Mouse (Mus musculus) lung, postnatal 10 days (tissue): ENCODE measurements at regions not wholly inside any gene's neighbourhood (a gene's known extent, or its start where the extent isn't known, plus 50 kb on each side); places are given as distances from the start of the nearest gene placed in this dataset.

Experiments used
- DNase-seq: peaks from one replicate; pipeline ENCODE4 v3.0.0; 2021

DNA sequence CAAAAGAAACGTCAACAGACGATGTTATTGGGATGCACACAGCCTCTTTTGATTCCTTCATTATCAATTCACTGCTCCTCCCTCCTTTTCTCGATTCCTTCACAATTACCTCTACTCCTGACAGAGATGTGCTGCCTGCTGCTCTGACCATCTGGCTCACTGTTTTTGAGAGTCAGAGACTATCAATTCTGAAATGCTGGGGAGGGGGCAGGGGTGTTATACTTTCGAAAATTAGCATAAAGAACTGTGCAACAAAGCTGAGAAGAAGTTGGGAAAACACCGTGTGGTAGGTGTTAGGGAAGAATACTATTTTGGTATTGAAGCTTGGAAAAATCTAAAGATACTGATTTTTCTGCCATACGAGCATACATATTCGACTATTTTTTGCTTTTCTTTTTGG, 96.4 kb downstream of the Nedd1 start:
- DNase-seq = no peak

DNA sequence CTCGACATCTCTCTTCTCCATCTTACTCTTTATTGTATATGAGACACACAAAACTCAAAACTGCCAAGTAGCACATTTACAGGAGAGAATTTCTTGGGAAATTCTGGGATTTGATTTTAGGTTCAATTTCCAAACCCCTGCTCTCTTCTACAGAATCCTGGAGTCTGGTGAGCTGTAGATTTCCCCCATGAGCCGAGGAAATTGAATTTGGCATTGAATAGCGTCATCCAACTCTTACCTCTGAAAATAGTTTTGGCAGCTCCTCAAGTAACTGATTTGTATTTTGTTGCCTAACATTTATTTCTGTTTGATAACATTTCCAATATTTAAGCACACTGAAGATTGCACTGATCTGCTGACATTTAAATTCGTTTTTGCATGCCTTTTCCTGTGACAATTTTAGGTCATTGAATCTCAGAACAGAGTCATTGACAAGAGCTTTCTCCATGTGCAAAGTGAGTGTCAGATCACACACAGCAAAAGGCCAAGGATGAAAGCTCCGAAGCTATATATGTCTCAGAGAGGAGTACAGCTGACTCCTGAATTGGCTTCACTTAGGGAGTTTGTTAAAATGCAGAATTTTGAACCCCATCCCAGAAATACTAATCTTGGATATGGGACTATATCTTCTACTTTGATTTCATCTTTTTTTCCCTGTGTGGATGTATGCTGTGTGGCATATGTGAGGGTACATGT, 106.4 kb downstream of the Nedd1 start:
- no peak for DNase-seq

DNA sequence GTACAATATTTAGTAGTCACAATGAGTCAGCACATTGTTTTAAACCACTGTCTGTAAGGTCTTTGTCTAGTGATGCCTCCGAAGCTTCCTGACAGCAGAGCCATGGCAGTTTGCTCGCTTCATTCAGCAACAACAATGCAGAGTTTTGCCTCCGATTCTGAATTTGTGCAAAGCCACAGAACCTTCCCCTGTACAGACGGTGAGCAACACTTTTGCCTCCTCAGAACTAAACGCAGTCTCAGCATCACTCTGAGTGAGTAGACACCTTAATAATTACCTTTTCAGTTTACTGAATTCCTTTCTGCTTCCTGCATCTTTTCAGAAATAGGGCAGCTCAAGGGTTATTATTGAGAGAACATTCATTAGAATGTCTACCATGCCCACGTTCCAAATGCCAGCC, 107.9 kb downstream of the Nedd1 start:
- DNase-seq = no peak

DNA sequence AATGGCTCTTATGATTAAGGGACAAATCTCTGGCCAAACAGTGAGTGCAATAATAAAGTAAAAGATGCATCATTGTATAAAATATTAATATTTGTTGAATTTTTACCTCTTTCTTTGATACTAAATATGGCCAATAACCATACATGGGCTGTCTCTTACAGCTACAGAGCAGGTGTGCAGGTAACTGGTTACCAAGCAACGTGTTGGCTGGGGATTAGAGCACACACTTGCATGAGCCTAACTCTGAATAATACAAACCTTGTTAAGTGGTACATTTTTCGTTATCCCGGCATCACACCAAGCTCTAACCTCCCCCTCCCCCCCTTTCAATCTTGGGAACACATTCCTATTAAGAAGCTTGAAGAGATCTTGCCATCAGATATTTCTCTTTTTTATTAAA, 111.2 kb downstream of the Nedd1 start:
- no peak for DNase-seq

DNA sequence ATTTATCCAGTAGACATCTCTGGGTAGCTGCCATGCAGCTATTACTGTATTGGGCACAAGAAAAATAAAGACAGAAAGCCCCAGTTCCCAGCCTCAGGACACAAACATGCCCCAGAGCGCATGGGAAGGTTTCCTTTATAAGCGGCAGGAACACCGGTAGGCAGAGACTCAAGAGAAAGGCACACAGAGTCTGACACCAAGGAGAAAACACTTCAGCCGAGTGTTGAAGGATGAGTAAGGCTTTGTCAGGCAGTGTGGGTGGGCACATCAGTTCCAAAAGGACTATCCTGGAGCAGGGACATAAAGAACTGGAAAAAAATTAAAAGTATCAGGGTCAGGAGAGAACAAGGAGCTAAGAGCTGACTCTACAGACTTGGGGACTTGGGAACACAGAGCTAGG, 115.5 kb downstream of the Nedd1 start:
- DNase-seq = no peak

DNA sequence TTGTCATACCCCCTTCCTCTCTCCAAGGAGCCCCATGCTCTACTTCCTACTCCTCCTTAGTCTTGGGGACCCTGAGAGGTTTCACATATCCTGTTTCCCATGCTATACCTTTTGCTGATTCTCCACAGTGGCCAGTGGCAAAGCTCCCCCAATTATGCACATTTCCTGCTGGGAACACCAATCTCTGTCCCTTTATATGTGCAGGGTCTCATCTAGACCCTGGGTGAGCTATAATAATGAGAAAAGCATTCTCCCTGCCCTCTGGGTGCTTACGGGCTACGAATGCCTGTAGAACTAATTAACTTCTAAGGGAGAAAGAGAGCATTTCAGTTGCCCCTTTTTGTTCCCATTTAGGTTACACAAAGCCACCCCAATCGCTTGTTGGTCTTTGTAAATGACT, 116.6 kb downstream of the Nedd1 start:
- DNase-seq = no peak

DNA sequence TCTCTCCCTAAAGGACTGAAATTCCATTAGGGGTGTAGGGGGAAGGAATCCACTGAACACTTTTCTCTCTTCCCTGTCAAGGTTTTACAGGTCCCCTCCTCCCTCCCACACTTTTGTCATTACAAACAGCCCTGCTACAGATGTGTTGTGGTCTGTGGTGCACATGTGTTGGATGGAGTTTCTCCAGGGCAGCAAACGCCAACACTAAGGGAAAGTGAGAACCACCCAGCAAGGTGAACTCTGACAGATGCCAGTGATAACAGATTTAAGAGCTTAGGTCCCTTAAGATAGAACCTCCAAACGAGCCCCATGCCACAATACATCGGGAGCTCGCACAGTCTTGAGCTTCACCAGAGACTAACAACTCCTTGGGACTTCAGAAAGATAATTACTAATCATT, 122.1 kb downstream of the Nedd1 start:
- DNase-seq = no peak

DNA sequence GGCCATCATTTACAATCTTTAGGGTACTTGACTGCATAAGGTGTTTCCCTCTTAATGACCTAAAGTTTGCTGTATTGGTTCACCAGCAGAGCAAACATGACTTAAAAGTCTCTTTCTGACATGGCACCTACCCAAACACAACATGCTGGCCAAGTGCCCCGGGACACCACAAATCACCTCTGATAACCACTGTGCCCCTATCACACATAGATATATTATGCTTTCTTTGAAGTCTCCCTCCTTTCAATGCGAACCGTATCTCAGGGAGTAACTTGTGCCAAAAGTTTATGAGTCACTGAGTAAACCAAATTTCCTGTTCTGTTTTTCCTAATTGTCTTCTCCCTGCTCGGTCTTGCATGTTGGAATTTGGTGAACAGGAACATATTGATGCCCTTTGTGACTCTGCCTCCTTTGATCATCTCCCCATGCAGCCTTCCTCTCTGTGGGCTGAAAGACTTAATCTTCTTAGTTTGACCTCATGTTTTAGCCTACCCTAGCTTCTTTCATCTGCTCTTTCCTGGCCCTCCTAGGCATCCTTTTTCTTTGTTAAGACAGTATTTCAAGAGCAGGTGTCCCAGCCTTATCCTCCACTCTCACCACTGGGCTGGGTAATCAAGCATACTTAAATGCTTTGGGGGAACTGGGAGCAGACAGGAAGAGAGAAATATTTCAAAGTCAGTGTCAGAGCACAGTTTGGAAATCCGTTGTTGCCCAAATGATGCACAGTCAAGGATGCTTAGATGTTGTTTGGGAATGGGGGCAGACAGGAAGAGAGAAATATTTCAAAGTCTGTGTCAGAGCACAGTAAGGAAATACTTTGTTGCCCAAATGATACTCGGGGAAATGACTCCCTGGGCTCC, 126.5 kb downstream of the Nedd1 start:
- no peak for DNase-seq

DNA sequence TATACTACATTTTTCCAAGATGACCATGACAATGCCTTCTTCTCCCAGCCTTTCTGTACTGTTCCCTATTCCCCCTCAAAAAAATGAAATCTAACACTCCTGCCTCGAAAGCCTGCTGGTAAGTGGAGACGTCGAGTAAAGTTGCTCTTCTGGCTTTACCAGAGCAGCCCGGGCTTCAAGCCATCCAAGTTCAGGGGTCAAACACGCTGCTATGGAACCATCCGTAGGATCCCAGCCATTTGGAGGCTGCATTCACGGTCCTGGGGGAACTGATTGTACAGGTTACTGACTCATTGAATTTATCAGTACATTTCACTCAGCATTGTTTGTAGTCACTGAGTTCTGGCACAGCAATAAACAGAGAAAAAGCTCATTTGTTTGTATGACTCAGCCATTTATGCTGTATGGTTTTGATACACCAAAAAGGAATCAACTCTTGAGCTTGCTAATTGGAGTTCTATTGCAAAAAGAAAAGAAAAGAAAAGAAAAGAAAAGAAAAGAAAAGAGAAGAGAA, 128.2 kb downstream of the Nedd1 start:
- no peak for DNase-seq

DNA sequence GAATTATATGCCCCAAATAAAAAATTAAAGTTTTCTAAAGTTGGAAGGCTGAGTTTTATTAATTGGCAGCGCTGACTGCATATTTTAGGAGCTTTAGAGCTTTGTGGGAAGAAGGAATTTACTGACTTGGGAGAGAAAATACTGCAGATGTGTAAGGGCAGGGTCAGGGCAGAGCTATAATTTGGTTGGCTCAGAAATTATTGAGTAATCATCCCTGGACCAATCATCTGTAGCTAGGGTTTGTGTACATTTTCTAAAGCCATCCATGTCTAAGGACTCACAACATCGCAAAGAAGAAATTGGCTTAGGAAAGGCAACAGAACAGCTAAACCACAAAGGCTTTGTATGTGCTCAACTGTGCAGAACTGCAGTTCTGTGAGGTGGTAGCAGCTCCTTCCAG, 143.3 kb downstream of the Nedd1 start:
- DNase-seq = no peak

DNA sequence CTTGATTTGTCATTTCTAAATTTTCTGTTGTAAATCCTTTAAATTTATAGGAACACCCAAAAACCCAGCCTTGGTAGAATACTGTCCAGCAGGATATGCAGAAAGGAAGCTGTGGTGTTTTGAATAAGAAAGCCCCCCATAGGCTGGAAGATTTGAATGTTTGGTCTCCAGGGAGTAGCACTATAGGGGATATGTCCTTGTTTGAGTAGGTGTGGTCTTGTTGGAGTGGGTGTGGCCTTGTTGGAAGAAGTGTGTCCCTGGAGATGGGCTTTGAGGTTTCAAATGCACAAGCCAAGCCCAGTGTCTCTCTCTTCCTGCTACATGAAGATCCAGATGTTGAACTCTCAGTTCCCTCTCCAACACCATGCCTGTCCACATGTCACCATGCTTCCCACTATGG, 151.7 kb downstream of the Nedd1 start:
- DNase-seq = no peak

DNA sequence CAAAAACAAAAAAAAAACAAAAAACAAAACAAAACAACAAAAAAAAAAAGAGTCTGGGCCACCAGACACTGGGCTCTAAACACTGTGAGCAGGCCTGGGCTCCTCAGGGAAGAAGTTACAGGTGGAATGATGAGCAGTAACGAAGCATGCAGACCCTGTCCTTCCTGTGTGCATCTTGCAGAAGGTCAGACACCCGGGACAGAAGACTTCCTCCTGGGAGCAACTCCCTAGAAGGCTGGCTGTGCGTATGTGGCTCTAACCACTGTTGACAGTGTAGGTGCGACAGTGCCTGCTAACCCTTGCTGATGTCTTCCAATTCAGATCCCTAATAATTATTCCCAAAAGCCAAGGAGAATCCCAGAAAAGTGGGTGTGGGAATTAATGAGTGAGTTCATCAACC, 164.8 kb downstream of the Nedd1 start:
- no peak for DNase-seq

DNA sequence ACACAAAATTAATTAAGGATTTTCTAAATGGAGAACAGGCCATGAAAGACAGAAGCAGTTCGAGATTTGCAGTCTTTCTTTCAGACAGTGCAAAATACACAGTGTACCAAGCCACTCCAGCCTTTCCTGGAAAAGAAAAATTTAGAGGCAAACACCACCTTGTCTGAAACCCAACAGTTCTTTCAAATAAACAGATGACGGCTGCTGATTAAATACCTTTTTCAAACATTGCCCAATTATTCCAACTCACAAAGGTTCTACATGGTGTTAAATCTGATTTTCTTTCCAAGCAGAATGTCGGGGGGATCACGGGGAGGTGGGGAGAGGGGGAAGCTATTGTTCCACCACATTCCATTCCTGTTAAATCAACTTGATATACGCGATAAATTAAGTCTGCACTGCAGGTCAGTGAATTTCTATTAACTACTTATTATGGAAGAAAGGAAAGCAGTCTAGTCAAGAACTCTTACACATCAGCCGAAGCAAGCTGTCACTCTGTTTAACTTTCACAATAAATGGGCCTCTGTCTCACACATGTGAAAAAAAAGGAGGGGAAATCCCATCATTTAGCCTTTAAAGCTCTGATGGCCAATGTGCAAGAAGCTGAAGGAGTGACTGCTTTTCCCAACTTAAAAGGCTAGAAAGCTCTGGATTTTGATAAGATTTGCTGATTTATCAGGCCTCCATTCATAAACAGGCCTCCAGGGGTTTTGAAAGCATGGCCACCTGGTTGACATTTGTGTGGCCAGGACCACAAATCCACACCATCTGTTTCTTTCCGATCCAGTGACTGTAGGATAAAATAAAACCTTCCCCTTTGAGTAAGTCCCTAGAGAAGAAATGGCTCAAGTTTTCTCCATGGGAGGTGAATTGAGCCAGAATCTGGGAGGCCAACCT, 165.4 kb downstream of the Nedd1 start:
- no peak for DNase-seq

DNA sequence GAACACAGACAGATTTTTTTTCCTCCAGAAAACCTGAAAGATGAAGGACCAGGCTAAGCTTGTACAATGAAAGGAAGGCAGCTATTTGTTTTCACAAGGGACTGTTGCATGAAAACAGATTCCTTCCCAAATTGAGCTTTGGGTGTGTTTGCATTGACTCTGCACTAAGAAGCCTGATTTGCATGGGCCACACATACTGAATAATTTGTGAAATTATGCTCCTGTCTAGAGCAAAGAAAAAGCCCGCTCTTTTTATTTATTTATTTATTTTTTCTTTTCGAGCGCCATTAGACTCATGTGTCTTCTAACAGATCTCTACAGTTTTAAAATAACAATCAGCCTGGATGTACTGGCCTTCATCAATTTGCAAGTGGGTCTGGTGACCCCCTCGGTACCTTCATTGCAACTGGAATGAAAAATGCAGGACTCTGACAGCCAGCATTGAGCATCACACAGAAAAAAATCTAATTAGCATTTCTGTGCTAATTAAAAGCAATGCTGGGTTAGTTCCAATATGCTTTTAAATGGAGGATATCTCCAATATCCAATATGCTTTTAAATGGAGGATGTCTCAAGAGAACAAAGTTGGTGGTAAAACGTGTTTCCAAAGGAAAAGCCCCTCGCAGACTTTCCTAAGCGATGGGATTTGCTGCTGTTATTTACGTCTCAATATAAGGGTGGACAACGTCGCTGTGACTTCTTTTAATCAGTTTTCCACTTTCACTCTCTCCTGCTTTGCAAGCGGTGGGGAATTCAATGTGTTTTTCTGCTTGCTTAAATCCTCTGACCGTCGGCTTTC, 166.3 kb downstream of the Nedd1 start:
- DNase-seq = no peak

DNA sequence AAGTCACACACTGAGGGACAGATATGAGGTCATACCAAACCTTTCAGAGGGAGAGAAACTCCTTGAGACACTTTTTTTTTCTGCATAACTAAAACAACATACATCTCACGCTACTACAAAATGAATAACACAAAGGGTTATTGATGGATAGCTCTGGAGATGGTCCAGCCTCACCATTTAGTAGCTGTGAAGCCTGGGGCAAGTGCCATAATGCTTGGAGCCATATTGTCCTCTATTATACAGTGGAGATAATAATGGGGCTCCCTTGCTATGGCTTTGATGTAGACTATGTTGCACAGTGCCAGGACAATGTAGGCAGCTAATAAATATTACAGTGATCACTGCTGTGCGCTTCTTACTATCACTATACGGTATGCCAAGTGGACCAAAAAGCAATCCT, 168.3 kb downstream of the Nedd1 start:
- no peak for DNase-seq

DNA sequence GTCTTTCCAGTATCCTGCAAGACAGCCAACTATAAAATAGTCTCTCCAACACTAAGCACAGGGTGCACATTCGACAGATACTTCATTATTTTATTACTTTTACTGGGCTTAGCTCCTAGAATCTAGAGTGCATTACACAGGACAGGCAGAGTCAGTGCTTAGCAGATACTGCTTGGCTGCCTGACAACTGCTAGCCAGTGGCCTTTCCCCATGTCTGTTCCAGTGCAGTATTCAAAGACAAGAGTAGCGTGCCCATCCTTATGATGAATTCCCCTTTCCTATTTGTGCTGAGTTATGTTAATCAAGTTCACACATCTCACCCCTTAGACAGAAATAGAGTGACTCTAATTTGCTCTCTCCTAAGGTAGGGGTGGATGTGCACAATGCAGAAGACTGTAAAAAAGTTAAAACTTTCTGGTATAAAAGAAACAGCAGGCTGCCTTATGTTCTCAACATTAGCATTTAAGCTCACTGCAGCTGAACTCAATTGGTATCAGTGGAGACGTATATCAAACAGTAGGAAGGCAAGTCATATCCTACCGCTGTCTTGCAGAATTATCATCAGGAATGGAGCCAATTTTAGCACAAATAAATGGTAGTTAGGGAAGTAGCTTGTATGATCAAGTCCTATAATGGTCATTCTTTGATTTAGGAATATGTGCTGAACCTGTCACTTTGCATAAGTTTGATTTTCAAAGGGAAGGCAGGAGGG, 173.2 kb downstream of the Nedd1 start:
- no peak for DNase-seq

DNA sequence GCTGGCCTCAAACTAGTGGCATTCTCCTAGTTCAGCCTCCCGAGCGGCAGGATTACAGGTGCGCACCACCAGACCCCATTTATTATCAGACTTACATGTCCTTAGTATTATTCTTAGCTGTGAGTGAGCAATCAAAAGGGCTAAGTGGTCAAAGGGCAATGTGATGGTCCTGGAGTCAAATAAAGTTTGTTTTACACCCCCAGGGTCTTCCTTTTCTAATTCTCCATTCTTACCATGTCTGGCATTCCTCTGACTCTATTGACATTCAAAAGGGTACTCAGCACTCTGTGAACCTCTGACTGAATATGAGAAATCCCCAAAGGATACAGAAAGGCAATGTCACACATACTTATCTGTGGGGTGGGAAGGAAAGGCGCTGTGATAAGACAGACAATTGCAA, 183.8 kb downstream of the Nedd1 start:
- no peak for DNase-seq

DNA sequence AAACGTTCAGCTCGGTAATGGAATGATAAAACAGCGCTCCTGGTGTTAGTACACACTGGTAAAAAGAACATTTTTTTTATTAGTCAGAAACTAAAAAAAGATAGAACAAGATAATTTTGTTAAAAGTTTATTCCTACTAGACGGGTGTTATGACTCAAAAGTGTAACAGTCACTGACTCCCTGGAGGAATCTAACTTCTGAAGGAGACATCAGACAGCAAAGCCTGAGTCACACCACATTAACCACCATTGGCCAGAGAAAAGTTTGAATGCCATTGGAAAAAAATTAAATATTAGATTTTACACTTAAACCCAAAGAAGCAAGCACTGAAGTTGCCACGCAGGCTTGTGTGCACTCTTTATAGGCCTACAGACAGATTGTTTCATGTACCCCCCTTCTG, 205.3 kb downstream of the Nedd1 start:
- no peak for DNase-seq

DNA sequence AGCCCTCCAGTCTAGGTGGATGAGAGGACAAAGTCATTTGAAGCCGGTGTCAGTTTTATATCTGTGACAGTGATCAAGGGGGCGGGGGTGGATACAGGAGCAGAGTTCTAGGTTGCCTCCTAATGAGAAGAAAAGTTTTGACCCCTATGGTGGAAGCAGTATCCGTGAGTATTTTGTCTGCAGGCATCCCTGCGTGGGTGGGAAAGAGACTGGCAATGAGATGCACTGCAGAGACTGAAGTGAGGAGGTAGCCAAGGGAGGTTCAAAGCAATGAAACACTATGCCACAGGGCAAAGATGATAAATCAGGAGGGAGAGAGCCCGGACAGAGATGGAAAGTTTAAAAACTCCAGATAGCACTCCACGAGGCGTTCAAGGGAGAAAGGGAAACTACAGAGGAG, 210.5 kb downstream of the Nedd1 start:
- no peak for DNase-seq

DNA sequence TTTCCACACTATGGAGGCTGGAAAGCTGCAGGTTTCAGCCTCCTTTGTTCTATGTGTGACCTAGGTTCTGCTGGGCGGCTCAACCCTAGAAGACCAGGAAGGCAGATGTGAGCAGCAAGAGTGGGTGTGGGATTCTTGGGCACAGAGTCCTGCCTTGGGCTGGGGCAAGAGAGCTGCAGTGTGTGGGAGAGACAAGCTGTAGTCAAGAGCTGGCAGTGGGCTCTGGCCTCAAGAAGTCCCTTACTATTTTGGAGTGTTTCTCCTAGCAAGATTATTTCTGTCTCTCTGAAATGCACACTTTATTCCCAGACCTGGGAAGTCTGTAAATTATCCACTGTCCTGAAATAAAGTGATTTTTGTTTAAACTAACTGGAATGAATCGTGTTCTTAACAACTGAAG, 211.5 kb downstream of the Nedd1 start:
- DNase-seq = no peak

DNA sequence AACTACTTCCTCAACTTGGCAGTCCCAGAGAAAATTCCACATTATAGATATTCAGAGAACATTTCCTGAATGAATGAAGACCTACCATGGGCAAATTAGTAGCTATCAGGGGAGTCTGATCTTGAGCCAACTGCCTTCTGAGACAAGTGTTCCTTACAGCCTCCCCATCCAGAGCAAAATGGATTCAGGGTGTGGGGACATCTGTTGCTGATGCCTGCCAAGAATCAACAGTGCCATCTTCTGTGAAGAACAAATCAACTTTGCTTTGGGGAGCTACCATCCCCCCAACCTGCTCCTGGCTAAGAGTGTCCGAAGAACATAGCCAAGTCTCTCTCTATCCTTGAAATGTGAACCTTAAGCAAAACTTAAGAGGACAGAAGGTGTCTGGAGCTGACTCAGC, 217.9 kb downstream of the Nedd1 start:
- no peak for DNase-seq

DNA sequence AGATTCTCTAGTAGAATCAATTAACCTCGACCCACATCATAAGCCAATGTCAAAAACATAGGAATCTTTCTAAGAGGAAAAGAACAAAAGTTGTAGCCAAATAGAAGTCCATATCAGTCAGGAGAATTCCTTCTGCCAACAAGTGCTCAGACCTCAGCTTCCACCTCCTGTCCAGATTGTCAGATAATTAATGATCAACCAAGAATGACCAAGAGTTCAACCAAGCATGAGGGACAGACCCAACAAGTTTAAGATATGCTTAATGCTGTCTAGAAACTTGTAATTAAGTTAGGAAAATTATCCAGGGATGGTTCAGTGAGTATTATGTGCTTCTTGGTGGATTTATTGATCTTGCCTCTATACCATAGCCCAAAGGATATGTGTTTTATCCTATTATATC, 238.6 kb downstream of the Nedd1 start:
- no peak for DNase-seq
